Mouse (Mus musculus) testis, adult 2 months (tissue): ENCODE data around the gene Plk2.
"Not testable (repeated sequence)": the region's sequence is repeated elsewhere in the genome, so short reads cannot be mapped to it uniquely, and the experiment has no call there.

Experiments
- CTCF ChIP-seq: fragments of 200-500 bp; IDR thresholded peaks from 2 replicates; pipeline ENCODE4 v1.5.1; 2012; ENCODE audit warnings: low read depth, mild to moderate bottlenecking, inconsistent platforms, low read length, moderate library complexity; ENCODE audit not compliant: control insufficient read depth, insufficient read depth, insufficient replicate concordance
- POLR2A ChIP-seq: fragments of 200-500 bp; IDR thresholded peaks from 2 replicates; pipeline ENCODE4 v1.6.1; 2012; ENCODE audit warnings: low read depth, mild to moderate bottlenecking, inconsistent platforms, low read length, moderate library complexity; ENCODE audit not compliant: control insufficient read depth

DNA sequence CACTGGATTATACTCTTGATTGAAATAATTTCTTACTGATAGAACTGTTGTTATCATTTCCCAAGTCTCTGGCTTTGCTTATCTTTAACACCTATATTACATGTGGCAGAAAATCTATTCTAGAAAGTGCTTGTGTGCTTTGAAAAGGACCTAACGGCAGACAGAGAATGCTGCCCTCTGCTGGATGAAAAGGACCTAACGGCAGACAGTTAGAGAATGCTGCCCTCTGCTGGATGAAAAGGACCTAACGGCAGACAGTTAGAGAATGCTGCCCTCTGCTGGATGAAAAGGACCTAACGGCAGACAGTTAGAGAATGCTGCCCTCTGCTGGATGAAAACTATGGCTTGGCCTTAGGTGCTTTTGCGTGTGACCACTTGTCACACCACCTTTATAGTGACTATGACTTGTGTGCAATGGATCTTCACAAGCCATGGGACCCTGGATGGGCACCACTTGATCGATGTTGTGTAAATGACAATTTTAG, 26.2 kb upstream of the Plk2 start:
- TF ChIP-seq POLR2A: not testable (repeated sequence)
- peak; percentile 85 for TF ChIP-seq CTCF
